Mouse (Mus musculus) brain, embryonic 14.5 days (tissue): ENCODE results near the gene Nol4l.

Experiments
- CTCF ChIP-seq: fragments of 200-500 bp; IDR thresholded peaks from 2 replicates; pipeline ENCODE4 v1.5.1; 2012; ENCODE audit warnings: inconsistent platforms, mild to moderate bottlenecking, moderate library complexity, borderline replicate concordance; ENCODE audit not compliant: insufficient read depth, insufficient read length; ENCODE audit errors: extremely low read depth
- POLR2A ChIP-seq: fragments of 200-500 bp; IDR thresholded peaks from 2 replicates; pipeline ENCODE4 v1.6.1; 2012; ENCODE audit warnings: mild to moderate bottlenecking, inconsistent platforms, borderline replicate concordance; ENCODE audit not compliant: poor library complexity, insufficient read depth, insufficient read length, severe bottlenecking; ENCODE audit errors: extremely low read depth

DNA sequence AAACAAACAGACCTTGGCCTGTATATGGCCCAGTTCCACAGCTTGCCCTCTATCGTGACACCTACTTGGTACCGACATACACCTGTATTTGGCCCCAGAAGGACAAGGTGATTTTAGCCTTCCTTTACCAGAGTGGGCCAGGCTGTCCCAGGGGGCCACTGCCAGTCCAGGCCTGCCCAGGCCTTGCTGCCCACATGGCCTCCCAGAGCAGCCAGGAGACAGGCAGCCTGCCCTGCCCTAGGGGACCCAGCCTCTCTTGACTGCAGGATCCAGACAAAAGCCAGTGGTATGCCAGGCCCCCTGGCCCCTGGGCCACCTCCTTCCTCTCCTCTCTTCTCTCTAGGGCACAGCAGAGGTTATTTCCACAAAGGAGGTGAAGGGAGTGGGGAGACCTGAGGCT lies 21.8 kb downstream of the Nol4l start:
- TF ChIP-seq CTCF (no peak), POLR2A (no peak)
